1 mouse cellular context compared by ENCODE assay signal in genomic region chr2:25055068-25055405, GRCm38 (mm10).
TF ChIP-seq lines count a peak whose summit lies in the region.

No protein-coding gene starts in this region.

TF ChIP-seq in CH12.LX, 34 proteins besides CTCF, POLR2A, EP300 and RAD21 (continued from another document):
- no peak for TF ChIP-seq HCFC1 (IDR thresholded peaks at IDR 0.05; ENCODE audit: low read depth, low read length)
- TF ChIP-seq POLR2AphosphoS2 (IDR thresholded peaks at IDR 0.05; ENCODE audit: low read depth, low read length), result no peak
